Mouse (Mus musculus) erythroblast, embryonic 14.5 days (primary cell): ENCODE measurements around the gene Gm47996.
"Not testable (repeated sequence)": the region's sequence is repeated elsewhere in the genome, so short reads cannot be mapped to it uniquely, and the experiment has no call there.

Experiments used
- GATA1 ChIP-seq: IDR thresholded peaks from 2 replicates; pipeline ENCODE4 v1.6.1; 2012; ENCODE audit warnings: low read length, inconsistent platforms, mixed read lengths
- TAL1 ChIP-seq: IDR thresholded peaks from 3 replicates; pipeline ENCODE4 v1.6.1; 2012; ENCODE audit warnings: low read length, inconsistent platforms, mixed read lengths

GRCm38 (mm10) chr1:151203818-151204217 lies 6.1 kb upstream of the Gm47996 start, which contains the start of gene 3110040M04Rik:
- TF ChIP-seq GATA1, TAL1: not testable (repeated sequence)
